Mouse (Mus musculus) neural tube, embryonic 14.5 days (tissue): ENCODE results near the gene Hhat. TPM values are rescaled to one million over a fixed set of nuclear protein-coding genes. Genes with fewer than 3 reads are reported as not detected.

ENCODE experiments used
- ATAC-seq: fragments of 200-750 bp; cut with Nextera tagmentation; 2 replicates; pipeline ENCODE4 v1.8.0; 2017; ENCODE audit warnings: low read depth, mild to moderate bottlenecking, moderate TSS enrichment, moderate library complexity
- H3K27ac ChIP-seq: fragments of 300-500 bp; sonication (generic); 2 replicates; pipeline ENCODE4 v1.5.1; 2014; ENCODE audit warnings: low read depth, mild to moderate bottlenecking, control low read depth, low read length, moderate library complexity, mixed read lengths
- H3K27me3 ChIP-seq: fragments of 300-500 bp; sonication (generic); 2 replicates; pipeline ENCODE4 v1.6.1; 2014; ENCODE audit warnings: low read length; ENCODE audit not compliant: control insufficient read depth, insufficient read depth
- H3K36me3 ChIP-seq: fragments of 300-500 bp; sonication (generic); 2 replicates; pipeline ENCODE4 v1.6.1; 2014; ENCODE audit warnings: low read length, mixed read lengths; ENCODE audit not compliant: control insufficient read depth, insufficient read depth
- H3K4me1 ChIP-seq: fragments of 300-500 bp; sonication (generic); 2 replicates; pipeline ENCODE4 v1.6.1; 2014; ENCODE audit warnings: low read length; ENCODE audit not compliant: control insufficient read depth, insufficient read depth
- H3K4me2 ChIP-seq: fragments of 300-500 bp; sonication (generic); 2 replicates; pipeline ENCODE4 v1.6.1; 2014; ENCODE audit warnings: mild to moderate bottlenecking, low read depth, low read length, control low read depth
- H3K4me3 ChIP-seq: fragments of 300-500 bp; sonication (generic); 2 replicates; pipeline ENCODE4 v1.5.1; 2014; ENCODE audit warnings: low read depth, low read length, control low read depth, mixed read lengths
- H3K9ac ChIP-seq: fragments of 300-500 bp; sonication (generic); replicated peaks from 2 replicates; pipeline ENCODE4 v1.6.1; 2014; ENCODE audit warnings: low read depth, mild to moderate bottlenecking, control low read depth, low read length, mixed read lengths
- H3K9me3 ChIP-seq: fragments of 300-500 bp; sonication (generic); 2 replicates; pipeline ENCODE4 v1.6.1; 2016; ENCODE audit warnings: low read length; ENCODE audit not compliant: control insufficient read depth
- WGBS: fragments of 180-500 bp; shearing (Covaris S2); extraction: QIAGEN DNeasy Blood & Tissue Kit; methylation state at CpG from one replicate; pipeline ENCODE4 v1.1.7; 2014; 5-methylcytosine and 5-hydroxymethylcytosine counted together
- polyA plus RNA-seq: library from polyadenylated mRNA; unstranded; fragments of >200 nt; fragmentation: Nextera tagmentation; extraction: Ambion mirVana; gene quantifications from 2 replicates; pipeline ENCODE4 v1.2.1, GENCODE M21; 2014

Hhat gene
- polyA plus RNA-seq, 1 experiment from 2014 or later: 3.1 TPM

DNA sequence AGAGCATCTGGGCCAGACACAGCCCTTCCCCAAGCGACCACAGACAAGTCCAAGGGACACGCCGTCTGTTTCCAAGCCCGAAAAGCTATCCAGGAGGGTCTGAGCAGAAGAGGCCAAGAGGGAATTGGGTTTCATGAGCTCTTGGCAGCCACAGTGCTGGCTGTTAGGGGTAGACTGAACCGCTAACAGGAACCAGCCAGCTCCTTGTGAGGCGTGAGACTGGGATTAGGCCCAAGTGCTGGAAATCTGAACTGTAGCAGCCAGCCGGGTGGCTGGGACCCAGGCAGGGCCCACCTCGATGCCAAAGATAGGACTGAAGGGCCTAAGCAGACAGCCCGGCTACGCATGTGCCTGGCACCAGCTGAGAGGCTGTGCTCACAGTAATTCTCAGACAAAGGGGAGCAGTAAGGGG, 18.1 kb upstream of the Hhat start:
- peak; percentile 31; the same call in 1 of the 2 replicates for ATAC-seq
- H3K27ac ChIP-seq: no peak overlapping the region
- H3K4me1 ChIP-seq: peaks cover 8% of the 10 kb centered on the region; the same call in 1 of the 2 replicates

DNA sequence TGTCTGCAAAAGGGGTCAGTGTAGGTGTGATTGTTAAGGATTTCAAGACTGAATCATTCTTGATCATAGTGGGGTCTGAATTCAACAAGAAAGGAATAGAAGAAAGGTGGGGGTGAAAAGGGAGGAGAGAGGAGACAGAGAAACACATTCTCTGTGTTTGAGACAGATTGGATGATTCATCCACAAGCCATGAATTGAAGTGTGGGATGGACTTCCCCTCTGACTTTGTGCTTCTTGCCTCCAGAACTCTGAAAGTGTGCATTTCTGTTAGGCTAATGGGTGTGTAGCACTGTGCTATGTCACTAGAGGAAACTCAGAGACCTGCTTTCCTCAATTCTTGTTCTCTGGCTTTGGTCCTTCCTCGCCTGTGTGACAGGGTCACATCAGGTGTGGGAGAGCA, 15.2 kb upstream of the Hhat start:
- H3K4me2 ChIP-seq: no peak overlapping the region
- no peaks in the 10 kb centered on the region for H3K36me3 ChIP-seq
- H3K27ac ChIP-seq: no peak overlapping the region
- ATAC-seq: no peak
- WGBS: 84% methylated on average over 1 of the region's 1 CpGs
- no peak overlapping the region for H3K4me3 ChIP-seq
- H3K4me1 ChIP-seq: peaks cover 8% of the 10 kb centered on the region; the same call in 1 of the 2 replicates
- H3K27me3 ChIP-seq: no peaks in the 10 kb centered on the region
- H3K9me3 ChIP-seq: no peaks in the 10 kb centered on the region
- H3K9ac ChIP-seq: no peak overlapping the region

More for the DNA sequence above, 18.1 kb upstream of the Hhat start:
- no peaks in the 10 kb centered on the region for H3K27me3 ChIP-seq
- no peak overlapping the region for H3K4me2 ChIP-seq
- no peak overlapping the region for H3K9ac ChIP-seq
- no peaks in the 10 kb centered on the region for H3K36me3 ChIP-seq
- no peaks in the 10 kb centered on the region for H3K9me3 ChIP-seq
- WGBS: 68% methylated on average over 10 of the region's 10 CpGs
- H3K4me3 ChIP-seq: no peak overlapping the region

DNA sequence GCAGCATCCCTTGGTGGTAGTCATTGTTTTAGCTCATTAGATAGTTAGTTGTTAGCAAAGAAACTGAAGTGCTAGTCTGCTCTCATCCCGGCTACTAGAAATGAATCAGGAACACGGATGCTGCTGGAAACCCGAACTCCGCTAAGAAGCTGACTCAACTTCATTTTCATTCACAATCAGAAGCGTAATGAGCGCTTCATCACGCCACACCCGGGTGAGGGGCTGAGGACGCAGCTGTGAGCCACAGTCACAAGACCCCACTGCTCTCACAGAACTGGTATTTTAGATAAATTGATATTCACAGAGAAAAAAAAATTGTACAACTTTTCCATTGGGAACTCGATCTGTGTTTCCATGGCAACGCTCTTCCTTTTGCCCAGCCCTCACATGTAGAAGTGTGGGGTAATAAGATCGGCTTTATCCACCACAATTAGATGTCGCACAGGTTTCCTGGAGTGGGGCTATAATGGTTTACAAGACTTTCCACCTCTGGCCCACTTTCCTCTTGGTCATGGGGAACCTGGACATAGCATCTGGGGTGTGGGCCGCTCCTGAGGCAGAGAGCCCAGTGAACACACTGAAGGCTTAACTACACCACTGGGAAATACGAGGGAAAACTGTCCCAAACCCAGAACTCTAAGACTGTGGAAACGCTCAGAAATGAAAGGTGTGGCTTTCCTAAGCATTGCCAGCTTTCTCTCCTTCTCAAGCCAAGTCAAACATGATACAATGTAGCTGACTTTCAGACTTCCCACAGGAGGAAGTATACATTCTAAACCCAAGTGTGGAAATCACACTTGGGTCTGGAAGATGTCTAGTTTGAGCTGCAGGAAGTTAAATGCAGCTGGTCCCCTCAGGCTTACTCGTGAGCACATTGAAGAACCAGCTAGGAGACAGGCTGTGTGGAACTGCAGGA, 14.3 kb upstream of the Hhat start:
- Histone ChIP-seq H3K36me3 (no peaks in the 10 kb centered on the region), H3K27me3 (no peaks in the 10 kb centered on the region), H3K9ac (no peak overlapping the region), H3K4me2 (peak overlapping the region; percentile 20; the same call in 1 of the 2 replicates), H3K4me1 (peaks cover 8% of the 10 kb centered on the region; the same call in 1 of the 2 replicates), H3K9me3 (no peaks in the 10 kb centered on the region), H3K27ac (no peak overlapping the region), H3K4me3 (no peak overlapping the region)
- ATAC-seq: no peak
- 42% methylated on average over 17 of the region's 17 CpGs for whole genome bisulfite sequencing

DNA sequence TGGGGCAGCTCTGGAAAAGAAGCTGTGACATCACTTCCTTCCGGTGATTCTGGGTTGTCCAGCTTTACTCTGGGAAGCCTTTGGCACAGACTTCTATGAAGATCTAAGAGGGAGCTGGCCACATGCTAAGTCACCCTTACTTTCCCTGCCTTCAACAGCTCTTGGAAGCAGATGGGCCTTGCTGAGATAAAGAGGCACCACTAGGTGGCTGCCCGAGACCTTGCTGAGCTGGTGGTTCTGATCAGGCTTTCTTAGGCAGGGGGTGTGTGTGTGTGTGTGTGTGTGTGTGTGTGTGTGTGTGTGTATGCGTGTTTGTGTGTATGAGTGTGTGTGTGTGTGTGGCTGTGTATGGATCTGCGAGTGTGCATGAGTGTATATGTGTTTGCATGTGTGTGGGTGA, 13.4 kb upstream of the Hhat start:
- ATAC-seq: peak; percentile 85
- no peak overlapping the region for H3K27ac ChIP-seq
- H3K9ac ChIP-seq: no peak overlapping the region
- no peaks in the 10 kb centered on the region for H3K36me3 ChIP-seq
- no peaks in the 10 kb centered on the region for H3K9me3 ChIP-seq
- no peaks in the 10 kb centered on the region for H3K27me3 ChIP-seq
- no peak overlapping the region for H3K4me2 ChIP-seq
- H3K4me3 ChIP-seq: no peak overlapping the region
- H3K4me1 ChIP-seq: peaks cover 8% of the 10 kb centered on the region; the same call in 1 of the 2 replicates
- 30% methylated on average over 4 of the region's 4 CpGs for WGBS

DNA sequence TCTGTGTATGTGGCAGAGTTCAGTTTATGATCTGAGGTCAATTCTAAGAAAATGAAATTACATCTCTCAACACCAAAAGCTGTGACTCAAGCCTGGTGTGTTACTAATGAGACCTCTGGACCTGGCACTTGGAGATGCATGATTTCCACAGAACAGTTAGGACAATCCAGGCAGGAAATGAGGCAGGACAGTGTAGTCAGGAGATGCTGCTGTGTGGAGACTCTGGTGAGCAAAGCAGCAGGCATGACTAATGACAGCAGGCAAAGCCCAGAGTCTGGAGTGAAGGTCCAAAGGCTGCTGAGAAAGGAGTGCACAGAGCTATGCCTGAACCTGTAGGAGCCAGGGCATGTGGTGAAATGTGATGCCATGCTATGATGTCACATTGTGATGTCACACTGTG, 10.2 kb upstream of the Hhat start:
- H3K9ac ChIP-seq: no peak overlapping the region
- H3K4me1 ChIP-seq: peaks cover 8% of the 10 kb centered on the region; the same call in 1 of the 2 replicates
- ATAC-seq: no peak
- H3K27ac ChIP-seq: no peak overlapping the region
- H3K4me2 ChIP-seq: no peak overlapping the region
- no peak overlapping the region for H3K4me3 ChIP-seq
- no peaks in the 10 kb centered on the region for H3K27me3 ChIP-seq
- no peaks in the 10 kb centered on the region for H3K36me3 ChIP-seq
- H3K9me3 ChIP-seq: no peaks in the 10 kb centered on the region

DNA sequence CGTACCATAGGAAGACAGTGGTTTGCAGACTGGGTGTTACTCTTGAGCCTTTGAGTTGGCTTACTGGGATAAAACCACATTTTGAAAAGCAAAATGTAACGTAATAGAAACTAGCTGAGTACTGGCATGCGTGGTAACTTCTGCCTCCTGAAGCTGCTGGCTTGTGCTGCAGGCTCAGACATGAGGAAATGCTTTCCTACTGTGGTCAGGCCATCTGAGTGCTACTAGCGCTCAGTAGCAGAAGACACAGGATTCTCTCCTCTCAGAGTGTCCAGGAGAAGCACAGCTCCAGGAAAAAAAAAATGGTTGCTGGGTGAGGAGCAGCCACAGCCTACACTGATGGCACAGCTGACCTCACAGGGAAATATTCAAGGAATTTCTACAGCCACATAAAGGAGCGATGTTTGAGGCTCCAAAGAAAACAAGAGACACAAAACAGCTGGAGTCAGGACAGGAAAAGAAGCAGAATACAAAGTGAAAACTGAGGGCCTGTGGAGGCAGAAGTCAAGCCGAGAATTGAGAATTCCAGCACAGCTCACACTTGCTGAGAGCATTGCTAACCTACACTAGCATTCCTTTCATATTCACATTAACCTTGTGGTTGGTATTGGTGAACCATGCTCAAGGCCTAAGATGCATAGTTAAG, 8.0 kb upstream of the Hhat start:
- no peaks in the 10 kb centered on the region for H3K36me3 ChIP-seq
- 46% methylated on average over 6 of the region's 6 CpGs for WGBS

DNA sequence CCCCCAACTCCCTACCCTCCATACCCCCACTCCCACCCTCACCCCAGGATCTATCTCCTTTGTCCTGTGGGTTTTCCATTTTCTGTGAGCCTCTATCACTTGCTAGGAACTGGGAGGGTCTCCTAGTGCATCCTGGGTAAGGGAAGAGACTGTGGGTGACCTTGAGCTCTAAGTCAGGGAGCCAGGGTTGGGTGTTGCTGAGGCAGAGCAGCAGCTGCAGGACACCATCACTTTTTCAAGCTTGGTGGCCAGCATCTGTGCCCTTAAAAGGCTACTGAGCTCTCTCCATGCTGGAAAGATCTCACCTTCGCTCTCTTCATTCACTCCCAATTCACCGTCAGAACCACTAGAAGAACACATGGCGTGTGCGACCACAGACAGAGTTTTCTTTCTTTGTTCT, 7.2 kb upstream of the Hhat start:
- H3K36me3 ChIP-seq: no peaks in the 10 kb centered on the region
- no peak overlapping the region for H3K9ac ChIP-seq
- no peak overlapping the region for H3K27ac ChIP-seq
- H3K4me1 ChIP-seq: no peaks in the 10 kb centered on the region
- ATAC-seq: no peak
- WGBS: 96% methylated on average over 4 of the region's 4 CpGs
- H3K4me2 ChIP-seq: no peak overlapping the region
- H3K27me3 ChIP-seq: no peaks in the 10 kb centered on the region
- H3K4me3 ChIP-seq: no peak overlapping the region
- H3K9me3 ChIP-seq: no peaks in the 10 kb centered on the region

More for the DNA sequence above, 8.0 kb upstream of the Hhat start:
- Histone ChIP-seq H3K27ac (no peak overlapping the region), H3K4me3 (no peak overlapping the region), H3K9ac (no peak overlapping the region), H3K4me1 (no peaks in the 10 kb centered on the region), H3K9me3 (no peaks in the 10 kb centered on the region), H3K27me3 (no peaks in the 10 kb centered on the region), H3K4me2 (no peak overlapping the region)
- ATAC-seq: no peak

DNA sequence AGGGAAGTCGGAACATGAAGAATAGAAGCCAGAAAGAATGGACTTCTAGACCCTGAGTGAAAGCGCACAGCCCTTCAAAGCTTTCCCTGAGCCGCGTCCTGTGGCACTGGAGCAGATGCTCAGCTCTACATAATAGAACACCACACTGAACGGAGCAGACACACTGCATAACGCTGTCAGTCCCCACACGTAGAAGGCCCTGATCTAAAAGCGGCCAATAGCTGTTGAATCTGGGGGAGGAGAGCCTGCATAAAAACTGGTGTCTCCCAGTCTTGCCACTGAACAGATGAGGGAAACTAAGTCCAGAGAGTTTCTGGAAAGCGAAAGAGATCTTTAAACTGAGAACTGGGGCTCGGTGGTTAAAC, 911 bp downstream of the Hhat start:
- Histone ChIP-seq H3K27me3 (no peaks in the 10 kb centered on the region), H3K4me2 (peak overlapping the region; percentile 94), H3K4me3 (peak overlapping the region; percentile 56), H3K4me1 (peaks cover 7% of the 10 kb centered on the region; the same call in 1 of the 2 replicates), H3K9ac (peak overlapping the region; percentile 86), H3K27ac (peak overlapping the region; percentile 91), H3K36me3 (no peaks in the 10 kb centered on the region), H3K9me3 (no peaks in the 10 kb centered on the region)
- peak; percentile 87 for ATAC-seq
- WGBS: 9% methylated on average over 10 of the region's 10 CpGs

DNA sequence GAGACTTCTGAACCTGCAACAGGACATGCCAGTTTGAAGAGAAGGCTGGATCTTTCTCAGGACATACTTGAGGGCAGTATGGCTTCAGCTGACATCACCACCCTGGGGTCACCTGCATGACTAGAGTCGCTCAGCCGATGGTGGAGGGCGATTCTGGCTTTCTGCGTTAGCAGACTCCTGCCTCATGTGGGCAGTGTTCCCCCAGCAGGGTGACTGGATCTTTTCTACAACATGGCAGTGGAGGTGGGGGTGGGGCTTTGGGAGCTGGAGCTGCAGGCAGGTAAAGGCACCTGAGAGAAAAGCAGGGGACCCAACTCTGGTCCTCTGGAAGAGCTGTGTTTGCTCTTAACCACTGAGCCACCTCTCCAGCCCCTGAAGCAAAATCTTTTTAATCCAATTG, 5.5 kb downstream of the Hhat start:
- Histone ChIP-seq H3K4me1 (0 out of 2 replicates have a peak, but pooled peaks cover 7% of the 10 kb centered on the region), H3K36me3 (no peaks in the 10 kb centered on the region), H3K4me3 (no peak overlapping the region), H3K4me2 (no peak overlapping the region), H3K27me3 (no peaks in the 10 kb centered on the region), H3K9me3 (no peaks in the 10 kb centered on the region), H3K9ac (no peak overlapping the region), H3K27ac (no peak overlapping the region)
- WGBS: 40% methylated on average over 4 of the region's 4 CpGs
- ATAC-seq: no peak
